Mouse (Mus musculus): ENCODE data around the gene Crhr1.

Crhr1 gene

DNA sequence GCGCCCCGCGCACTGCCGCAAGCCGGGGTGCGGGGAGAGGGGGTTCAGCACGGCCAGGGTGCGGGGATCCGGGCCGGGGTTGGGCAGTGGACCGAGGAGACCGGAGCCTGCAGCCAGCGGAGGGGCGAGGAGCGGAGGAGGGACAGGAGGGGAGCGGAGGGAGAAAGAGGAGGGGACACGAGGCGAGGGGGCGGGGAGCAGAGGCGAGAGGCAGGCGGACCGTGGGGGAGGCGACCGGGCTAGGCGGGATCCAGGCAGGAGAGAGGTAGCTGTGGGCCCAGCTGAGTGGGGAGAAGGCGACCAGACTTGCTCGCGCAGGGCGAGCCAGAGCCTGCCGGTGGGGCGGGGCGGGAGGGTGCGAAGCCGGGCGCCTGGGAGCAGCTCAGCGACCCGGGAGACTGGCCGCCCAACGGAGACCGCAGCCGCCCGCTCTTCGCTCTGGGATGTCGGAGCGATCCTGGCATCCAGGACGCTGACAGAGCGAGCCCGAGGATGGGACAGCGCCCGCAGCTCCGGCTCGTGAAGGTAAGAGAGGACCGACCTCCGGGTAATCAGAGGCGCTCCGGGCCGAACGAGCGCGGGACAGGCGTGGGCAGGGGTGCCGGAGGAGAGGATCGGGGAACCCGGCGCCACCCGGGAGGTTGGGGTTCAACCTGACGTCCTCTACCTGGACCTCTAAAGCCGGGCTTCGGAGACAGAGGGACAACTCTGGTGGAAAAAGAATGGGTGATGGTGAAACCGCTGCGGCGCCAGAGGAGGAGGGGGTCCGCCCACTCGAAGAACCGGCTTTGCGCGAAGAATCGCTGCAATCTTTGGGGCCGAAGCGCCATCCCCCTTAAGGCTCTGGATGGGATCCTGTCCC lies at the start of gene Crhr1:
TSS of gene Crhr1 (plus strand) at position 276 of the 862 bp plus-strand sequence.
- no peak for DNase-seq (ENCODE audit: low spot score)

DNA sequence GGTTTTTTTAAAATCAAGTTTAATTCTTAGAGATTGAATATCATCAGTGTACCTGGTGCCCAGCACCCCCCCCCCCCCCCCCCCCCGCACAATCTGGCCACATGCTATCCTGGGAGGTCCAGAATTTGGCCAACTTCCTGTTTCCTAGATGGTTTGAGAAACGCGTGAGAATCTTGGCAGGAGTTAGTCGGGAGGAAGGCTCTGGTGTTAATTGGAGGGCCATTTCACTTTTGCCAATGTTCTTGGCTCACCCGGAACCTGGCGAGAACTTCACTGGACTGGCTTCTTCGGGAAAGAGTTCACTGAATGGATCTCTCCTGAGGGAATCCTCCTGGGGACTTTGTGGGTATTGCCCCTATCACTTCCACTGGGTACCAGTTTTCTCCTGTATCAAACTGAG lies 49.4 kb upstream of the Crhr1 start:
- no peak for DNase-seq (ENCODE audit: low spot score)

DNA sequence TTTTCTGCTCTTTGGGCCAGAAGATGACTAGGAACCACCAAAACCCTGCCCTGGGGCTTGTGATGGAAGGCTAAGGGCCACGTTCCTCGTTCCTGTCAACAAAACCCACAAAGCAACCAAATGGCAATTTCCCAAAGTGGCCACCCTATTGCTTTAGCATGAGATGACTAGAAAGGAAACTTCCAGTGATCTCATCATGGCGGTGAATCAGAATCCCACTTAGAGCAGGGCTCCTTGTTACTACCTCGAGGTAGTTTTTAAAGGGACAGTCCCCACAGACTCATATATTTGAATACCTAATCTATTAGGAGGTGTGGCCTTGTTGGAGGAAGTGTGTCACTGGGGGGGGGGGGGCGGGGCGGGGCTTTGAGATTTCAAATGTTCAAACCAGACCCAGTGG lies 48.9 kb upstream of the Crhr1 start:
- DNase-seq (ENCODE audit: low spot score): no peak

DNA sequence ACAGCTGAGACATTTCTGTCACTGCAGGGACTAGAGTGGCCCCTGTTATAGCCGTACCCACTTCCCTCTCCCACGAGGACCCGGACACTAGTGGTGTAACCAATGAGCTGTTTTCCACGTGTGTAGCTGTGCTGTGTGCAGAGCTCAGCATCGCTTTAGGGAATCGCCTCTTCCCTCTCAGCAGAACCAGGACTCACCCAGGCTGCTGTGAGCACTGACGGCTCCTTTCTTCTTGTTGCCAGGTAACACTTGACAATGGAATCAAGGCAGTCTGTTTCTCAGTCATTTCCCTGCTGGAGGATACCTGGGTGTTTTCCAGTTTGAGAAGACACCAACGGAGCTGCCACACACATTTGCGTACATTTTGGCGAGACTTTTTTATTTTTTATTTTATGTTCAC lies 44.1 kb upstream of the Crhr1 start:
- no peak for DNase-seq (ENCODE audit: low spot score)

DNA sequence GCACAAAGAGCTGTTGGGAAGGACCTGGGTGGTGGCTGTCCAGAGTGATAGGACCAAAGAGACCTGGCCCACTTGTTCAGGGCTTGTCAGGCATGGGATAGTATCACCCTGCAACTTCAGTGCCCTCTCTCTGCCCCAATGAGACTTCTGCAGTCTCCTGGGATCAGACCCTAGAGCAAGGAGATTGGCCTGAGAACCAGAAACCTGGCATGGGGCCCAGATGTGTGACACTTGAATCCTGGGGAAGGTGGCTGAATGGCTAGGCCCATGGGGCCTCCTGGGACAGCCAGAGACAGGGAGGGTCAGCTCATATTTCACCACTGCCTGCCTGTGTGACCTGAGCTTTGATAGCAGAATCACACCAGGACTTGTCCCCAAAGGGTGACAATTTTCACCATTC lies 41.9 kb upstream of the Crhr1 start:
- DNase-seq (ENCODE audit: low spot score): no peak

DNA sequence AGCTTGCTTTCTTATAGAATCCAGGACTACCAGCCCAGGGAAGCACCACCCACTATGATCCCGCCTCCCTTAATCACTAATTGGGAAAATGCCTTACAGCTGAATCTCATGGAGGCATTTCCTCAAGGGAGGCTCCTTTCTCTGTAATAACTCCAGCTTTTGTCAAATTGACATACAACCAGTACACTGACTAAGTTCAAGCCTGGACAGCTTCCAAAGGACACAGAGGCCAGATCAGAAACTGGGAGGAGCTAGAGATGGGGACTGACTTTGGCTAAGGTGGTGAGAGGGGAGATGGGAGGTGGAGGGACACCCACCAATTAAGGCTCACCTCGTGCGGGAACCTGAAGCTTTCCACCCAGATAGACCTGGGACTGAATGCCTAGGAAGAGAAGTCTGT lies 37.5 kb upstream of the Crhr1 start:
- DNase-seq (ENCODE audit: low spot score): no peak

DNA sequence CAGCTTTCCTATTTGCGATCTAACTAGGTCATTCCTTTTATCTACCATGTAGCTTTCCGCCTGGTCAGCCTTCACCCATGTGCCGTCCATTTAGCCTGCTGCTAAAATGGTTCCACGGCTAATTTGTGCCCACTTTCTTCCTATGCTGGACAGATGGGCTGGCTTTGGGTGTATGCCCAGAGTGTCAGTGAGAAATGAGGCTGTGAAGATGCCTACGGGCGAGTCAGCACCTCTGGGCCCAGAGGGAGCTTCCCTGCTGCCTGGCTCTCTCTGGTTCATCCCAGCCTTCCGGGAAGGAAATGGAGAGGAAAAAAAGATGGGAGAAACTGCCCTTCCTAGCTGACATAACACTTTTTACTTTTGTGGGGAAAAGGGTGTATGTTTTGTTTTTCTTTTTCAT lies 36.1 kb upstream of the Crhr1 start:
- no peak for DNase-seq (ENCODE audit: low spot score)

DNA sequence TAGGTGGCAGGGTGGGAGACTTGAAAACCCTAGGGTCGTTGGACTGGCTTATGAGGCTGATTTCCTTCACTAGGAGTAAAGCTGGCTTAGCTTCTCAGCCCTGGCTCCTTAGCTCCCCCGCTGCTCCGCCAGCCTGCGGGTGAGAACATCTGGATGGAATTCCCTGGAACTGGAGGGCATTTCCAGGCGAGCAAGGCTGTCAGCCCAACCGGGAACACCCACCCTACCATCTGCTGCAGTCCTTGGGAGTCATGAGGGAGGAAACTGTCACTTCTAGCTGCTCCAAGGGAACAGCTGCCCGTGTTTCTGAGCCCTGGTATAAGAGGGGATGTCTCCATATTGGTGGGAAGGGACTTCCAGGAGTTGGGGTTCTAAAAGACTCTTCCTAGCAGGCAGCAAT lies 33.1 kb upstream of the Crhr1 start:
- DNase-seq (ENCODE audit: low spot score): no peak

DNA sequence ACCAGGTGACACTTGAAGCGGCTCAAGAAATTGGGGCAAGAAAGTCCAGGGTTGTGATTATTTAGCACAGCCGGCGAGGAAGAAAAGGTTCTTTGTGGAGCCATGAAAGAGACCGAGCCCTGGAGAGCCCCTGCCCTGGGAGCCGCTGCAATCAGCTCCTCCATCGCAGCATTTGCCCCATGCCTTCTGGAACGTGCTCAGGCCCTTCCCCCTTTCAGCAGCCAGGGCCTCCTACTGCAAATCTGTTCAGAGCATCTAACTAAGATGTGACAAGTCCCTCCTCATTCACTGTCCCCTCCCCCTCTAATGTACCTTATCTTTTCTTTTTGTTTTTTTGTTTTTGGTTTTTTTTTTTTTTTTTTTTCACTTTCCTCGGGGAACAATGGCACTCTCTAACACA lies 30.0 kb upstream of the Crhr1 start:
- no peak for DNase-seq (ENCODE audit: low spot score)

DNA sequence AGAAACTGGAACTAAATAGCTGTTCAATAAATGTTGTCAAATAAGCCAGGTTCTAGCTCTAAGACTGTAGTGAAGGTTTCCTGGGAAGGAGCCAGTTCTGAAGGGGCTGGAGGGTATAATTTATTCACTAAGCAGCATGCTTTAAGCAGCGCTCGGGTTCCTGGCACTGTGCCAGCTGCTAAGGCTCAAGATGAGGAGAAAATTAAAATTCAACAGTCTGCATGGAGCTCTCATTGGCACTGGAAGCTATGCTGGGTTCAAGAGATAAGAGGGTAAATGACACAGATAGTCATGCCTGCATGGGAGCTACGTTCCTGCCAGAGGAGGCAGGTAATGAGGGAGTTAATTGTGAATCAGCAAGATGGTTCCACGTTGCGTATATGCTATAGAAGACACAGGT lies 26.3 kb upstream of the Crhr1 start:
- no peak for DNase-seq (ENCODE audit: low spot score)

DNA sequence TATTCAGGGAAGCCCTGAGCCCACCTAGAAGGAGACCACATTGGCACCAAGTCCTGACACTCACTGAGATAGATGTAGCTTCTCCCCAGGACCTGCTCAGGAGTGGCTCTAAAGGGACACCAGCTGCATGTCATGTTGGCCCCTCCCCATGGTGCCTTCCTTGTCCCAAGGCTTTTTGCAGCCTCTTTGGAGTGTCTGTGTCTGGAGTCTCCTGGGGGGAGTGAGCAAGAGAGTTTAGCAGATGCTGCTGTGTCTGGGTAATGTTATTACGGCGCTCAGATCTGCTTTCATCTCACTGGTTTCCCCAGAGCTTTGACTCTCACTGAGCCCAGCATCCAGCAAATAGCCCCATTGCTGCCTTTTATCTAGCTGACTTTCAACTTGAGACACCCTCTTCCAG lies 25.7 kb upstream of the Crhr1 start:
- no peak for DNase-seq (ENCODE audit: low spot score)

DNA sequence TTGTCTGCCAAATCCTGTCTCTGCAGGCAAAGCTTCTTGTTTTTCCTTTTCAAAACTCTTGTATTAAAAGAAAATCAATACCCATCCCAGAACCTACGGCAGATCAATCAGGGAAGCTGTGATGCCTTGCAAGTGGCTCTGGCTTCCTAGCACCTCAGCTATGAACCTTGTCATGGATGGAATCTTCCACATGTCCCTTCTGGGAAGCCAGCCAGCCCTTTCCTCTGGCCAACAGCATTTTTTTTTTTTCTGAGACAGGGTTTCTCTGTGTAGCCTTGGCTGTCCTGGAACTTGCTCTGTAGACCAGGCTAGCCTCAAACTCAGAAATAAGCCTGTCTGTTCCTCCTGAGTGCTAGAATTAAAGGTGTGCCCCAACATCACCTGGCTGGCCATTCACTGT lies 22.3 kb upstream of the Crhr1 start:
- no peak for DNase-seq (ENCODE audit: low spot score)

DNA sequence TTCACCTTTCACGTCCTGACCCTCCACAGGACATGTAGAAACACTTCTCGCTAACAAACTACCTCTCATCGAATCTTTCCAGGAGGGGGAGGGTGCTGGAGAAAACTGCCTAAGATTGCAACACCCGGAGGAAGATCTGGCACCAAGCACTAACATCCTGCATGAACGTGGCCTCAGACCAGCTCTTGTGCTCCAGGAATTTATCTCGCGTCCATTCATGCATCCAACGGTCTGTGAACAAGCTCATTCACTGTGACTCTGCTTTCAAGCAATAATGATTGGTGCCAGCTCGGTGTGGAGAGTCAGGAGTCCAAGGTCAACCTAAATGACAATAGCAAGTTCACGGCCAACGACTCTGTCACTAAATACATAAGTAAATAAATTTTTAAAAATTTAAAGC lies 20.8 kb upstream of the Crhr1 start:
- no peak for DNase-seq (ENCODE audit: low spot score)

DNA sequence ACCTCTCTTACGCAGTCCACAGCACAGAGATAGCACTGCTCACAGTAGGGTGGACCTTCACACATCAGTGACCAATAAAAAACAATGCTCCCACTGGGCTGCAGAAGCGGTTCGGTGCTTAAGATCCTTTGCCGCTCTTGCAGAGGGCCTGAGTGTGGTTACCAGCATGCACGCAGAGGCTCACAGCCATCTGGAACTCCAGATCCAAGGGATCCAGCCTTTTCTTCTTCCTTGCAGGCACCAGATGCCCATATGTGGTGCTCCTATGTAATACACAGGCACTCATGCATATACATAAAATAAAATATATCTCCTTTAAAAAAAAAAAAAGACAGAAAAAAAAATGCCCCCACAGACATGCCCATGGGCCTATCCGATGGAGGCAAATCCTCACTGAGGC lies 19.0 kb upstream of the Crhr1 start:
- no peak for DNase-seq (ENCODE audit: low spot score)

DNA sequence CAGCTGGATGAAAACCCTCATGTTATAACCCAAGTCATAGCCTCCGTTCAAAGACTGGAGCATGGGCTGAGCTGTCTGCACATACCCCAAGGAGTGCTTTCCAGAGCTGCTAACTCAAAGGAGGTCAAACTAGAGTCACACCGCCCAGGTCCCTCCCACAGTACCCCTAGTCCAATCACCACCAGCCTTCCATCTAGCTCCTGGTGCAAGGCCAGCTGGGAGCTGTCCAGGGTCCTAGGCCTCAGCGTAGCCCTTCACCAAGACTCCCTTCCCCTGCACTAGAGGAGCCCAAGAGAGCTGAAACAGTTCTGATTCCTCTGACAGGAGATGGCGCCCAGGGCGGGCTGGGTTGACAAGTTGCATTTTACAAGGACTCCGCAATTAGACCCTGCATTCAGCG lies 18.0 kb upstream of the Crhr1 start:
- peak; percentile 4 for DNase-seq (ENCODE audit: low spot score)

DNA sequence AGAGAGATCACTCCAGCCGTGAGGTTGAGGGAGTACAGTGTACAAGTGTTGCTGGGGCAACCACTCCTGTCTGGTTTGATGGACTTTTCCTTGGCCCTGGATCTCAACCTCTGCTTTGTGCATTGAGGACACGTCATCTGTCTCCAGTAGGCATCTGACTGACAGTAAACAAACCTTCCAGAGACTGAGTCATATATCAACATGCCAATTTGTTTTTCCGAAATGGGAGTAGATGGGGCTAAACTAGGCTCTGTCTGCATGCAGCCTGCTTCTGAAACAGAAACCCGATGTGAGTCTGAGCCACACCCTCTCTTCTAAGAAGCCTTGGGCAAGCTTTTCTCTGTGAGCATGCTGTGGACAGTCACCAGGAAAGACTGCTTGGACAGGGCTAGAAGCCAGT lies 14.3 kb upstream of the Crhr1 start:
- DNase-seq (ENCODE audit: low spot score): no peak

DNA sequence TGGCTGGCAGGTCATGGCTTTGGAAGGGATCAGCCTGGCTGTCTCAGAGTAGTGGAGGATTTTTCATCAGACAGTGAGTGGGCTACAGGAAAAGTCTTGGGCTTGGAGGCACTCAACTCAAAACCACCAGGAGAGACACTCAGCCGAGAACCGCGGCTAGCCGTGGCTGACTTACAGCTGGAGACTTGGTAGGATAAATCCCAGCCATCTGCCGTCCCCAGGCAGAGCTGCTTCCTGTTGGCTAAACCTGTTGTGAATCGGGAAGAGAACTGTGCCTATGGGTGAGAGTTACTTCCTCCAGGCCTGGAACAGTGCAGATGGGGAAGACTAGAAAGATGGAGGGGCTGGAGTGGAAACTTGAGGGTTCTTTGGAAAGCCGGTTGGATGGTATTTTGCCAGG lies 9.7 kb upstream of the Crhr1 start:
- no peak for DNase-seq (ENCODE audit: low spot score)

DNA sequence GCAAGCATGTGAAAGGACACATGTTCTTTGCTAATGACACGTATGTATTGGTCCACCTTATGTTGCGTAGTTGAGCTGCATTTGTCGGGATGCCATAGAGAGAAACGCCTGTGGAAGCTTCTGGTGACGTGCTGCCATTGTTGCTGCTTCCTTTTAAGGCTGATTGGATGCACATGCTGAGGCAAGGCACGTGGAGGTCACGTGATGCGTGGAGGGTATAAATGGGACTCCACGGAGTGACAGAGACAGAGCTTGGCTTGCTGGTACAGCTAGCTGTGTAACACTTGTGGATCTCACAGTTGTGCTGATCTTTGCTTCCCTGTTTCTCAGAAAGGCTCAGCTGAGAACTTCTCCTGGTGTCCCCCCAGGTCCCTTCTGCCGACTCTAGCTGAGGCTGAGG lies 9.2 kb upstream of the Crhr1 start:
- no peak for DNase-seq (ENCODE audit: low spot score)

DNA sequence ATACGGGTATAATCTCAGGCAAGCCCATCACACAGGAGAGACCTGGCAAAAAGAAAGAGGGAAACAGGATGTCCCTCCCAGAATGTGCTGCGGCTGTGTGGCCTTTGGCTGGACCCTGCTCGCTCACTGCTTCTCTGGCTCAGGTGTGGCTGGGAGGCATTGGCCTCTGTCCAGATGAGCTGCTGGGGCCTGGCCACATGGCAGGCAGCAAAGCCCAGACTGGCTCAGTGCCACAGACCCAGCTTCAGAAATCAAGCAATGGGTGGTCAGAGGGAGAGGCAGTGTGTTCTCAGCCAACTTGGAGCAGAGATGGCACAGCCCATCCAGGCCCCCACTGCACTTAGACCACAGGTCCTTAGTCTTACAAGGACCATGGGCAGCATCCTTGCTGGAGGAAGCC lies 8.1 kb upstream of the Crhr1 start:
- DNase-seq (ENCODE audit: low spot score): no peak

DNA sequence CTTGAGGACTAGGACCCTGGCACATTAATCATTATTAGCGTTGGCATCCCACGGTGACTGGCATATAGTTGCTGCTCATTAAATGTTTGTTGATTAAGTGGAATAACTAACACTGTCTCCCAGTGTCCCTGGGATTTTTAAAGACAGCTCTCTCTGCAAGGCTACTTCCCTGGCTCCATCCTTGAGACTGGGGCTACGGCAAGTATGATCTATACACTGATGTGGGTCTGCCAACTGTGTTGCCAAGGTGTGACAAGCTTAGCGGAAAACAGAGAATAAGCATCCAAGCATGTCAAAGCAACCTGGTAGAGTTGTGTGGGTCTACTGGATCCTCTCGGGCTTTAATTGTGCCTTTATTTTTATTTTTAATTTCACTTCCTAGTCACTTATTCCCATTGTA lies 3.2 kb upstream of the Crhr1 start:
- DNase-seq (ENCODE audit: low spot score): no peak

DNA sequence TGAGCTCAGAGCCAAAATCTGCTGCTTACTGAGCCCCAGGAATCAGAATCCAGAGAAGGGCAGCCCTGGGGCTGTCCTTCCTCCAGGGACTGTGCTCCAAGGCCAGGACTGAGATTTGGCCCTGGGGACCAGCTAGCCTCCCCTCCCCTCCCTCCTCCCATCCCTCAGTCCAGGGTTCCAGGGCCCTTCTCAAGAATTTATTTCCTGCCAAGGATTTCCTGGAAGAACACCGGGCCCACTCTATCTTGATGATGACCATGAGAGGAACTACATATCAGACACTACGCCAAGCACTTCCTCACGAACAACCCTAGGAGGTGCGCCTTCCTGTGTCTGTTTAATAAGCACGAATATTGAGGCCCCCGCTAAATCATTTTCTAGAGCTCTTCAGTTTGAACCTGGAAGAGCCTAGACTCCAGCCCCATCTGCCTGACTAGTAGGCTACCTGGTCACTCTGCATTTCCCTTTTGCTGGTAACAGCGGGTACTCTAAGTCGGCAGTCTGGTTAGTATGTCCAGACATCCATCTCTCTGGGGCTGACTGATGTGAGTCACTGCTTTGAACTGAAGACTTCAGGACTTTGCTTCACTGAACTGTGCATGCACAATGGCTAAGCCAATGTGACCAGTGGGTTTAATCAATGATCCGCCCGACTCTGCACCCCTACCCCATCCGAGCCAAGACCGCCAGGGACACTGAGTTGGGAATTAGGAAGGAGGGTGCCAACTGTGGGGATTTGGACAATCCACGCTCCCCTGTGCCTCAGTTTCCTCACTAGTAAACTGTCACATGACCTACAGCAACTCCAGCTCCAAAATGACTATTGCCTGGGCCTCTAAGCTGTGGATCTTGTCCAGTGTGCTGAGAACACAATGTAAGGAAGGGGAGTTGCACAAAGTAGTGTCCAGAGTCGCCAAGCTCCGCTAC lies 1.7 kb upstream of the Crhr1 start:
- no peak for DNase-seq (ENCODE audit: low spot score)

DNA sequence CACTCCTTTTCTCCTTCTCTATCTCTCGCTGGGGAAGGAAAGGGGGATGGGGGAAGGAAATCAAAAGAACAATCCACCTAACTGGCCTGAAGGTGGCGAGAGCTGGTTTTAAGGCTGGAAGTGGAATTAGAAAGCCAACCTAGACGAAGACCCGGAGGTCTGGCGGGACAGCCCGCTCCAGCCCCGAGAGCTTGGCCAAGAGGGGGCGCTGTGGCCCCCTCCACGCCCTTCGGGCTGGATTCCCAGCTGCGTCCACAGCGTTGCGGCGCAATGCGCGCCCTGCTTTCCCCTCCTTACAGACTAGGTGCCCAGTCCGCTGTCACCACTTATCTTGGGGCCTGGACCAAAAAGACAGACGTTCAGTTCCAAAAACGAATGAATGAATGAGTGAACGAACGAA lies 899 bp upstream of the Crhr1 start:
- no peak for DNase-seq (ENCODE audit: low spot score)

DNA sequence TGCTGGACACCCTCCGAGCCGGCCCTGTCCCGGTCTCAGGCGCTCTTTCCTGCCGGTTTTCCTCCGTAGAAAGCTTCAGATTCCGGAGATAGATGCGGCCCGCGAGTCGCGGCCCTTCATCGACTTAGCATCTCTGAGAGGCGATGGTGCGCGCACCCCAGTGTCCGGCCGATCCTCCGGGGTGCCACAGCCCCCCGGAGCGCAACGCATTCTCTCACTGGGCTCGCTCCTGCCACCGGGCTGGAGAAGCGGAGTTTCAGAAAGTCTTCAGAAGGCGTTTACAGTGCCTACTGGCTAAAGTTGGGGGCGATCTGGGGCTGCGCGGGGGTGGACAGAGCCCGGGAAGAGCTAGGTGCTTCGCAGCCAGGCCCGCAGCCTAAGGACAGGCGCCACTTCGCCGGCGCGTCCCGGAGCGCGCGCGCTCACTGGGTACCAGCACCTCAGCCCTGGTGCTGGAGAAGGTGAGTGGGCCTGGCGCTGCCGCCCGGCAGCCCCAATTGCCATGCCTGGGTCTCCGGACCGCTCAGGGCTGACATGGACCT lies 858 bp downstream of the Crhr1 start:
- DNase-seq (ENCODE audit: low spot score): no peak

Measured in c-Kit-positive CD71-positive TER-119-positive erythroid progenitor cells, embryonic 14.5 days (primary cell).